Mouse (Mus musculus): ENCODE data around the gene Cela2a.

DNA sequence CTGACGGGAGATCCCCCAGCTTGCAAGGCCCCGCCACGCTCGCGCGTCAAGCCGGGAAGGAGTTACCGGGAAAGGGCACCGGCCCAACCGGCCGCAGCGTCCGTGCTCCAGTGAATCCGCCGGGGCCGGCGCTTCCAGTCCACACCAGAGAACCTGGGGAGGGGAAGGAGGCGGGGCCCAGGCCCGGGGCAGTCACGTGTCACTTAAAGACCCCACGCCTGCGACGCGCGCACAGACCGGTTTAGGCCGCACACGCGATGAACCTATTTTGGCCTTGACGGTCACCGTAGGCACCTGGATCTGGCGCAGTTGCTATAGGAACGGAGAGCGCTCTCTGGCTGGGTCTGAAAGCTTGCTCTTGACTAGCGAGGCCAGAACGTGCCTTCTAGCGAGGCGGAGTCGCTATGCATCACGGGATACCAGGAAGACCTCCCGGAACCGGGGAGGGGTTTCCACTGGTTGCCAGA lies 35.4 kb downstream of the Cela2a start, which contains the start of gene Dnajc16:
- TF ChIP-seq CTCF (IDR thresholded peaks at IDR 0.05; ENCODE audit: extremely low read depth, insufficient read length, insufficient replicate concordance, low read depth, low read length), result no peak
- TF ChIP-seq POLR2A (IDR thresholded peaks at IDR 0.05; ENCODE audit: low read depth, low read length), result peak; percentile 94
